Mouse (Mus musculus): ENCODE data around the gene Psme2. TPM values are rescaled to one million over a fixed set of nuclear protein-coding genes. Genes with fewer than 3 reads are reported as not detected.

The Psme2 gene
- polyA plus RNA-seq, 1 experiment from 2014 or later = 296 TPM

DNA sequence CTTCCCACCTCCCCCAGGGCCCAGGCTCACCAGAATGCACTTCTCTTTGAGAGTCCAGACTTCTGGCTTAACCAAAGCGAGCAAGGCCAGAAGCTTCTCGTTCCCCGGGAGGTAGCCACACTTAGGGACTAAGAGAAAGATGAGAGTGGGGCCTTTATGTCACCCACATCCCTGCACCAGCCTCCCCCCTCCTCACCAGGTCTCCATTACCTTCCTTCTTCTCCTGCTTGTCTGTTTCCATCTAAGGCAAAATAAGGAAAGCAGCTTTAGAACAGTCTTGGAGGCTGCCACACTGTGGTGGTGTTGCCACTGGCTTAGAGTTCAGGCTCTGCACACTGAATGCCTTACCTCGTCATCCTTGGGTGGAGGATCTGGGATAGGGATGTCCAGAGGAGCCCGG, 1.6 kb downstream of the Psme2 start:
- H3K4me1 ChIP-seq (ENCODE audit: control insufficient read depth, insufficient read depth, low read length) = peaks cover 18% of the 10 kb centered on the region
- no peak overlapping the region for H3K27ac ChIP-seq (ENCODE audit: low read length)
- no peaks in the 10 kb centered on the region for H3K27me3 ChIP-seq (ENCODE audit: control insufficient read depth, insufficient read depth, low read length)
- no peak overlapping the region for H3K9ac ChIP-seq (replicated peaks; ENCODE audit: low read depth, low read length)
- 93% methylated on average over 5 of the region's 5 CpGs for WGBS
- H3K36me3 ChIP-seq (ENCODE audit: control insufficient read depth, insufficient read depth, low read length) = peaks cover 5% of the 10 kb centered on the region; the same call in 1 of the 2 replicates
- no peak overlapping the region for H3K4me3 ChIP-seq (ENCODE audit: low read depth, low read length)
- no peaks in the 10 kb centered on the region for H3K9me3 ChIP-seq (ENCODE audit: control insufficient read depth, low read depth, low read length)
- no peak for ATAC-seq (ENCODE audit: insufficient number of reproducible peaks, insufficient read depth, low FRiP score, low read depth)
- no peak overlapping the region for H3K4me2 ChIP-seq (replicated peaks; ENCODE audit: low read depth, low read length)

DNA sequence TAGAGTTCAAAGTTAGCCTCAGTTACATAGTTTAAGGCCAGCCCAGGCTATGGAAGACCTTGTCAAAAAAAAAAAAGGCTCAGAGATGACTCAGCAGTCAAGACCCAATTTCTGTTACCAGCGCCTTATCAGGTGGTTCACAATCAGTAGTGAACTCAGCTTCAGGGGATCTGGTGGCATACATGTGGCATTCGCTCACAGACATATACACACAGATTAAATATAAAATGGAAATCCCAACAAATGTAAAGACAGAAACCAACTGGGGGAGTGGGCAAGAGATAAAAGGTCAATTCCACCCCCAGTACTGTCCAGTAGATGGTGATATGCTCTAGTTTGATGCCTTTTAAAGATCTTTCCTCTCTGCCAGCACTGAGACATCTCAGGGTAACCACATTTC, 4.8 kb downstream of the Psme2 start:
- ATAC-seq (ENCODE audit: insufficient number of reproducible peaks, insufficient read depth, low FRiP score, low read depth) = no peak
- Histone ChIP-seq H3K9me3 (ENCODE audit: control insufficient read depth, low read depth, low read length) (no peaks in the 10 kb centered on the region), H3K27ac (ENCODE audit: low read length) (no peak overlapping the region), H3K36me3 (ENCODE audit: control insufficient read depth, insufficient read depth, low read length) (no peaks in the 10 kb centered on the region), H3K4me3 (ENCODE audit: low read depth, low read length) (no peak overlapping the region), H3K4me2 (replicated peaks; ENCODE audit: low read depth, low read length) (no peak overlapping the region), H3K27me3 (ENCODE audit: control insufficient read depth, insufficient read depth, low read length) (no peaks in the 10 kb centered on the region), H3K9ac (replicated peaks; ENCODE audit: low read depth, low read length) (no peak overlapping the region), H3K4me1 (ENCODE audit: control insufficient read depth, insufficient read depth, low read length) (0 out of 2 replicates have a peak, but pooled peaks cover 5% of the 10 kb centered on the region)
- whole genome bisulfite sequencing = 84% methylated on average over 2 of the region's 2 CpGs

DNA sequence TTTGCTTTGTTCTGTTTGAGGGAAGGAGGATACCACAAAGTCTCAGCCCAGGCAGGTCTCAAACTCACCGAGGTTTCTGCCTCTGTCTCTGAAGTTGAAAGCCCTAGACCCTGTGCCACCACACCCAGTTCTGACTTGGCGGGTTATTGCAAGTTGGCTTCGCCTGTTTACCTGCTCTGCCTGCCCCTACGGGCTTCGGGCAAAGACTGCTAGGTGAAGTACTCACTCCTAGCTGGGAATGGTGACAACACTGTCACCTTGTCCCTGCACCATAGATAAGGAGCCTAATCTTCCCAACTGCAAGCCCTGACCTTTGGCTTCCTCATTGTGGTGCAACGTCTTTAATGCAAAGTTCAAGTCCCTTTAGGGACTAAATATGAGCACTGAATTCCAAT, 5.3 kb downstream of the Psme2 start:
- Histone ChIP-seq H3K4me3 (ENCODE audit: low read depth, low read length) (peak overlapping the region; percentile 44), H3K9me3 (ENCODE audit: control insufficient read depth, low read depth, low read length) (no peaks in the 10 kb centered on the region), H3K36me3 (ENCODE audit: control insufficient read depth, insufficient read depth, low read length) (peaks cover 6% of the 10 kb centered on the region; the same call in 1 of the 2 replicates), H3K4me2 (replicated peaks; ENCODE audit: low read depth, low read length) (peak overlapping the region; percentile 62), H3K27ac (ENCODE audit: low read length) (0 out of 2 replicates have a peak overlapping the region, but pooled peaks have one; percentile 2), H3K4me1 (ENCODE audit: control insufficient read depth, insufficient read depth, low read length) (0 out of 2 replicates have a peak, but pooled peaks cover 5% of the 10 kb centered on the region), H3K27me3 (ENCODE audit: control insufficient read depth, insufficient read depth, low read length) (no peaks in the 10 kb centered on the region), H3K9ac (replicated peaks; ENCODE audit: low read depth, low read length) (no peak overlapping the region)
- ATAC-seq (ENCODE audit: insufficient number of reproducible peaks, insufficient read depth, low FRiP score, low read depth) = no peak
- 48% methylated on average over 6 of the region's 6 CpGs for WGBS

DNA sequence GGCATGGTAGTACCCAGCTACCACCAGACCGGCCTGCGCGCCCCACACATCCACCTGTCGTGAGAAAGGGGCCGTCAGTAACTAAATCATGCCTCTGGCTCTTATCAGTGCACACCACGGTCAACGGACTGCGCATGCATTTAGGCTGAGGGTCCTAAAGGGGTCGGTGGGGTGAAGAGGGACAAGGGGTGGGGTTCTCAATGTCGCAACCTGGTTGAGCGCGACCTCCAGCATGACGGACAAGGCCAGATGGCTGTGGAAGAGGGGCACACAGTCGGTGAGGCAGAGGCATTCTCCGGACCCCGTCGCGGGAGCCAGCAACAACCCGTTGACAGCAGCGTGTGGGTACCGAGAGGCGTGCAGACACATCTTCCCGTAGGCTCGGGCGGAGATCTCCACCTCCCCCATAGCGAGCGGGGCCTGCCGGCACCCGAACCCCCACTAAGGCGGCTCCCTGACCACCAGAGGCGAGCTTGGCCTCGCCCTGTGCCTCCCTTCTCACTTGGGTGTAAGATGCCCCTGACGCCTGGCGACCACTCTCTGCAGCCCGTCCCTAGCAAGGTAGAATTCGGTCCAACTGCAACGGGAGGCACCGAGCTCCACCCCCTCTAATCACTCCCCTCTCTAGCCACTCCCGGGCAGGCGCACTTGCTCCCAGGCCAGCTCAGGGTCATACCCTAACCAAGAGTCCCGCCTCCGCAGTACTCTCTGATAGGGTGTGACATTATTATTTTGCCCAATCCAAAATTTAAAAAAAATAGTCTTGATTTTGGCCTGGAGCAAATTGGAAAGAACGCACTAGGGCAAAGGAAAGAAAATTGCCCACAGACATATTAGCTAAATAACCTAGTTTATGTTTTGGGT, 6.0 kb downstream of the Psme2 start, which contains the start of gene Emc9:
Emc9 (minus strand) TSS at position 601 of the 864 bp plus-strand sequence.
- Histone ChIP-seq H3K36me3 (ENCODE audit: control insufficient read depth, insufficient read depth, low read length) (peaks cover 6% of the 10 kb centered on the region; the same call in 1 of the 2 replicates), H3K4me1 (ENCODE audit: control insufficient read depth, insufficient read depth, low read length) (0 out of 2 replicates have a peak, but pooled peaks cover 1% of the 10 kb centered on the region), H3K9ac (replicated peaks; ENCODE audit: low read depth, low read length) (peak within 1 kb of the TSS; percentile 15; the same call in 1 of the 2 replicates), H3K27ac (ENCODE audit: low read length) (peak within 1 kb of the TSS; percentile 48; the same call in 1 of the 2 replicates), H3K27me3 (ENCODE audit: control insufficient read depth, insufficient read depth, low read length) (no peaks in the 10 kb centered on the region), H3K4me3 (ENCODE audit: low read depth, low read length) (peak within 1 kb of the TSS; percentile 44), H3K9me3 (ENCODE audit: control insufficient read depth, low read depth, low read length) (no peaks in the 10 kb centered on the region), H3K4me2 (replicated peaks; ENCODE audit: low read depth, low read length) (peak within 1 kb of the TSS; percentile 62)
- WGBS = 3% methylated on average over 43 of the region's 43 CpGs
- peak; percentile 86 for ATAC-seq (ENCODE audit: insufficient number of reproducible peaks, insufficient read depth, low FRiP score, low read depth)

DNA sequence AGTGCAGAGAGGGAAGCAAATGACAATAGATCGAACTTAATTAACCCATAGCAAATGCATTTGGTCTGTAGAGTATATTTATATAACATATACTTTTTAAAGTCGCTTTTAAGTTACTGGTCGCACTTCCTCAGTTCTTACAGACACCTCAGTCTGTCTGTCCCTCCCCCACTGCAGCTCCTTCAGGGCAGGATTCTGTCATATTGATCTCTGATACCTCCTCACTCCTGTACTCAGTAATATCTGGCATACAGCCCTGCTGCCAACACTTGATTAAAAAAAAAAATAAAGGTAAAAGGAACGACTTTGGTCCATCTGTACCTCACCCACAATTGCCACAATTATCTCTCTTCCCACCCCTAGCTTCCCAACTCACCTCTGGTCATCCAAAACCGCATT, 6.6 kb downstream of the Psme2 start:
- ATAC-seq (ENCODE audit: insufficient number of reproducible peaks, insufficient read depth, low FRiP score, low read depth) = no peak
- Histone ChIP-seq H3K36me3 (ENCODE audit: control insufficient read depth, insufficient read depth, low read length) (peaks cover 6% of the 10 kb centered on the region; the same call in 1 of the 2 replicates), H3K27ac (ENCODE audit: low read length) (no peak overlapping the region), H3K4me1 (ENCODE audit: control insufficient read depth, insufficient read depth, low read length) (no peaks in the 10 kb centered on the region), H3K27me3 (ENCODE audit: control insufficient read depth, insufficient read depth, low read length) (no peaks in the 10 kb centered on the region), H3K9ac (replicated peaks; ENCODE audit: low read depth, low read length) (0 out of 2 replicates have a peak overlapping the region, but pooled peaks have one; percentile 15), H3K4me3 (ENCODE audit: low read depth, low read length) (peak overlapping the region; percentile 44; the same call in 1 of the 2 replicates), H3K4me2 (replicated peaks; ENCODE audit: low read depth, low read length) (peak overlapping the region; percentile 62), H3K9me3 (ENCODE audit: control insufficient read depth, low read depth, low read length) (no peaks in the 10 kb centered on the region)
- WGBS = 39% methylated on average over 5 of the region's 5 CpGs

DNA sequence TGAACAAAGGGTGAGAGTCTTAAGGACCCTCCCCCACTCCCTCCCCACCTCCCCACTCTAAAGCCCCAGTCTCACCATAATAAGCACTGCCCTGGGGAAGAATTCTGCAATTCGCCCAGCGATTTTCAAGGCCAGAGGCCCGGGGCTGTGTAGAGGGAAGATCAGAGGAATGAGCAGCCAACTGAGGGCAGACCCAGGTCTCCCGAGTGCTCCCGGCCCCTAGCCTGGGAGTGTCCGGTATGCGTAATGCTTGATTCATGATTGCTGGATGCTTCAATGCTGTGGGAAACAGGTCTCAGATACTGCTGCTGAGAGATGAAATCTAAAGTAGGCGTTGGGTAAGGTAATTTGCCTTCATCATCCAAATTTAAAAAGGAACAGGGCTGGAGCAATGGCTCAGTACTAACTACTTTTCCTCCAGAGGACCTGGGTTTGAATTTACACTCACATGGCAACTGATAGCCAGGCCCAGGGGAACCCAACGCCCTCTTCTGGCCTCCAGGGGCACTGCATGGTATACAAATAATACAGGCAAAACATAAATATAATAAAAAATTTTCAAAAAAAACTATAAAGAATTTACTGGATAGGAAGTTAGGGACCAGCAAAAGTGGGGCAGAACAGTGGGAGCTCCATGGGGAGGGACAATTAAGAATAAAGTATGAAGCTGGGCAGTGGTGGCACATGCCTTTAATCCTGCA, 8.8 kb downstream of the Psme2 start:
- Histone ChIP-seq H3K4me1 (ENCODE audit: control insufficient read depth, insufficient read depth, low read length) (peaks cover 4% of the 10 kb centered on the region; the same call in 1 of the 2 replicates), H3K4me3 (ENCODE audit: low read depth, low read length) (no peak overlapping the region), H3K9ac (replicated peaks; ENCODE audit: low read depth, low read length) (no peak overlapping the region), H3K27ac (ENCODE audit: low read length) (no peak overlapping the region), H3K36me3 (ENCODE audit: control insufficient read depth, insufficient read depth, low read length) (peaks cover 6% of the 10 kb centered on the region; the same call in 1 of the 2 replicates), H3K27me3 (ENCODE audit: control insufficient read depth, insufficient read depth, low read length) (no peaks in the 10 kb centered on the region), H3K4me2 (replicated peaks; ENCODE audit: low read depth, low read length) (no peak overlapping the region), H3K9me3 (ENCODE audit: control insufficient read depth, low read depth, low read length) (no peaks in the 10 kb centered on the region)
- ATAC-seq (ENCODE audit: insufficient number of reproducible peaks, insufficient read depth, low FRiP score, low read depth) = no peak
- WGBS = 66% methylated on average over 9 of the region's 9 CpGs

DNA sequence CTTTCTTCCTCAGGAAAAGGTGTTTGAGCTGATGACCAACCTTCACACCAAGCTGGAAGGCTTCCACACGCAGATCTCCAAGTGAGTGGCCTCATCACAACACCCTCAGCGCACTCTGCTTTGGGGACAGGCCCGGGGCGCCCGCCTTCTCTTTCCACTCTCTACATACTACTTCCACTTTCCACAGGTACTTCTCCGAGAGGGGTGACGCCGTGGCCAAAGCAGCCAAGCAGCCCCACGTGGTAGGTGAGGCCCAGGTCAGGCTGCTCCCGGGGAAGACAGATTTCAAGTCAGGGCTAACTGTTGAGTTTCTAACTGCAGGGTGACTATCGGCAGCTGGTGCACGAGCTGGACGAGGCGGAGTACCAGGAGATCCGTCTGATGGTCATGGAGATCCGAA, 10.2 kb downstream of the Psme2 start:
- Histone ChIP-seq H3K27ac (ENCODE audit: low read length) (no peak overlapping the region), H3K4me3 (ENCODE audit: low read depth, low read length) (no peak overlapping the region), H3K36me3 (ENCODE audit: control insufficient read depth, insufficient read depth, low read length) (peaks cover 6% of the 10 kb centered on the region; the same call in 1 of the 2 replicates), H3K9me3 (ENCODE audit: control insufficient read depth, low read depth, low read length) (no peaks in the 10 kb centered on the region), H3K9ac (replicated peaks; ENCODE audit: low read depth, low read length) (no peak overlapping the region), H3K4me2 (replicated peaks; ENCODE audit: low read depth, low read length) (no peak overlapping the region), H3K4me1 (ENCODE audit: control insufficient read depth, insufficient read depth, low read length) (peaks cover 4% of the 10 kb centered on the region; the same call in 1 of the 2 replicates), H3K27me3 (ENCODE audit: control insufficient read depth, insufficient read depth, low read length) (no peaks in the 10 kb centered on the region)
- no peak for ATAC-seq (ENCODE audit: insufficient number of reproducible peaks, insufficient read depth, low FRiP score, low read depth)
- WGBS = 93% methylated on average over 16 of the region's 16 CpGs

Measured in stomach, embryonic 14.5 days (tissue).